Mouse (Mus musculus): ENCODE measurements around the gene Zwint. TPM values are rescaled to one million over a fixed set of nuclear protein-coding genes. Genes with fewer than 3 reads are reported as not detected.

Gene Zwint
- total and polyA plus RNA-seq, 3 experiments, result 173 to 257 (median 248) TPM

DNA sequence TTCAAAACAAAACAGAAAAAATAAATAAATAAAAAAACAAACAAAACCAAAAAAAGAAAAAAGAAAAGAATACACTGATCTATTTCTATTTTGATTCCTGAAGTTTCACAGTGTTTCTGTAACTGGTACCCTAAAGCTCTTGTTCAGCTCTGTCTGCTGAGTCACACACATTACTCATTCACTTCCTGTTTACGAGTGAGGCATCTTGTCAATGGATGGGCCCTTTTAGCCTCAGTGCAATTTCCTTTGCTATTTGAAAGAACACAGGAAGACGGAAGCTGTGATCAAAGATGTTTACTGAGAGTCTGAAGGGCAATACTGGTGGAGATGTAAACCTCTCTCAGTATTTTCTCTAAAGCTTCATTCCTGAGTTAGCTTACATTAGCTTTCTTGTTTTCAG is 34.1 kb upstream of the Zwint start:
- Histone ChIP-seq H3K4me3 (replicated peaks in 1 of 3; ENCODE audit: low read depth in 2 of 3, low read length in 2 of 3, poor library complexity in 1 of 3) (no peak overlapping the region), H3K9me3 (replicated peaks; ENCODE audit: low read length) (no peaks in the 10 kb centered on the region), H3K36me3 (replicated peaks in 1 of 2; ENCODE audit: control insufficient read depth in 1 of 2, insufficient read depth in 1 of 2, low read length in 1 of 2) (no peaks in the 10 kb centered on the region), H3K9ac (ENCODE audit: insufficient read depth, low read depth) (no peak overlapping the region), H3K27ac (ENCODE audit: insufficient read depth, low read depth) (no peak overlapping the region), H3K79me2 (replicated peaks; ENCODE audit: control insufficient read depth, extremely low read depth, insufficient read depth, poor library complexity, severe bottlenecking) (no peaks in the 10 kb centered on the region), H3K27me3 (replicated peaks) (no peaks in the 10 kb centered on the region), H3K4me1 (ENCODE audit: control insufficient read depth in 1 of 2, insufficient read depth in 2 of 2) (peaks cover 3 to 12% of the 10 kb centered on the region in 2 experiments; a peak in 3 of 4 replicates), H3K4me2 (ENCODE audit: insufficient read depth, low read depth, poor library complexity, severe bottlenecking) (no peak overlapping the region)
- no peak for TF ChIP-seq PAX5 (IDR thresholded peaks at IDR 0.05; ENCODE audit: low read length)
- no peak for TF ChIP-seq TCF12 (IDR thresholded peaks at IDR 0.05; ENCODE audit: low read depth, low read length)
- no peak for TF ChIP-seq TBP (conservative IDR thresholded peaks at IDR 0.05; ENCODE audit: low read depth, low read length)
- no peak for TF ChIP-seq JUND (conservative IDR thresholded peaks at IDR 0.05; ENCODE audit: low read depth, low read length)
- no peak for TF ChIP-seq EP300 (IDR thresholded peaks at IDR 0.05; ENCODE audit: low read length)
- no peak for TF ChIP-seq RAD21 (IDR thresholded peaks at IDR 0.05; ENCODE audit: low read depth, low read length)
- TF ChIP-seq HCFC1 (IDR thresholded peaks at IDR 0.05; ENCODE audit: low read depth, low read length), result no peak
- TF ChIP-seq BHLHE40 (IDR thresholded peaks at IDR 0.05; ENCODE audit: low read depth, low read length), result no peak
- no peak for TF ChIP-seq CHD1 (IDR thresholded peaks at IDR 0.05; ENCODE audit: low read depth, low read length)
- no peak for TF ChIP-seq CHD2 (IDR thresholded peaks at IDR 0.05; ENCODE audit: low read length)
- no peak for TF ChIP-seq NRF1 (IDR thresholded peaks at IDR 0.05; ENCODE audit: low read depth, low read length)
- no peak for TF ChIP-seq ZNF384 (IDR thresholded peaks at IDR 0.05; ENCODE audit: low read depth, low read length)
- in situ Hi-C loops (cut with MboI; ENCODE audit: low pct_ligation_motif_present, low pct_unique_long_range_greater_than_20kb, low sequenced_read_pairs), result no loop called here
- dilution Hi-C loops (cut with MboI; ENCODE audit: extremely low pct_ligation_motif_present, extremely low pct_unique_long_range_greater_than_20kb, low sequenced_read_pairs), result no loop called here
- peak; percentile 23 for DNase-seq (ENCODE audit: extremely low read depth)

GRCm38 (mm10) chr10:72623561-72623960 is 31.1 kb upstream of the Zwint start:
- H3K27me3 ChIP-seq (replicated peaks), result no peaks in the 10 kb centered on the region
- TF ChIP-seq CHD2 (IDR thresholded peaks at IDR 0.05; ENCODE audit: low read length) (no peak), ZC3H11A (IDR thresholded peaks at IDR 0.05; ENCODE audit: low read depth, low read length) (no peak), USF1 (IDR thresholded peaks at IDR 0.05; ENCODE audit: low read depth, low read length) (no peak), POLR2A (IDR thresholded peaks at IDR 0.05; ENCODE audit: low read depth, low read length) (no peak), IRF4 (IDR thresholded peaks at IDR 0.05; ENCODE audit: low read depth, low read length) (no peak), ELF1 (IDR thresholded peaks at IDR 0.05; ENCODE audit: low read depth, low read length) (no peak), EP300 (IDR thresholded peaks at IDR 0.05; ENCODE audit: low read length) (no peak)
- no peaks in the 10 kb centered on the region for H3K36me3 ChIP-seq (replicated peaks in 1 of 2; ENCODE audit: control insufficient read depth in 1 of 2, insufficient read depth in 1 of 2, low read length in 1 of 2)
- no peaks in the 10 kb centered on the region for H3K79me2 ChIP-seq (replicated peaks; ENCODE audit: control insufficient read depth, extremely low read depth, insufficient read depth, poor library complexity, severe bottlenecking)
- dilution Hi-C loops (cut with MboI; ENCODE audit: extremely low pct_ligation_motif_present, extremely low pct_unique_long_range_greater_than_20kb, low sequenced_read_pairs), result no loop called here
- peaks cover 3 to 12% of the 10 kb centered on the region in 2 experiments; a peak in 3 of 4 replicates for H3K4me1 ChIP-seq (ENCODE audit: control insufficient read depth in 1 of 2, insufficient read depth in 2 of 2)
- no peak overlapping the region for H3K27ac ChIP-seq (ENCODE audit: insufficient read depth, low read depth)
- no peak overlapping the region for H3K4me3 ChIP-seq (replicated peaks in 1 of 3; ENCODE audit: low read depth in 2 of 3, low read length in 2 of 3, poor library complexity in 1 of 3)
- DNase-seq (ENCODE audit: extremely low read depth), result no peak
- in situ Hi-C loops (cut with MboI; ENCODE audit: low pct_ligation_motif_present, low pct_unique_long_range_greater_than_20kb, low sequenced_read_pairs), result no loop called here
- H3K9me3 ChIP-seq (replicated peaks; ENCODE audit: low read length), result no peaks in the 10 kb centered on the region
- no peak overlapping the region for H3K4me2 ChIP-seq (ENCODE audit: insufficient read depth, low read depth, poor library complexity, severe bottlenecking)
- H3K9ac ChIP-seq (ENCODE audit: insufficient read depth, low read depth), result no peak overlapping the region

Data from CH12.LX (cell line).